Mouse (Mus musculus) kidney, adult 2 months (tissue): Measurements from ENCODE around the gene Tpp2. TPM values are rescaled to one million over a fixed set of nuclear protein-coding genes. Genes with fewer than 3 reads are reported as not detected.

Experiments
- DNase-seq: peaks from one replicate; pipeline ENCODE4 v3.0.0; 2021
- H3K27ac ChIP-seq: fragments of 200-500 bp; 2 replicates; pipeline ENCODE4 v1.5.1; 2012; ENCODE audit warnings: low read depth, low read length, control low read depth, inconsistent platforms; ENCODE audit not compliant: insufficient read depth
- H3K27me3 ChIP-seq: fragments of 200-500 bp; replicated peaks from 2 replicates; pipeline ENCODE4 v1.6.1; 2012; ENCODE audit warnings: mild to moderate bottlenecking, moderate library complexity, low read length, inconsistent platforms; ENCODE audit not compliant: control insufficient read depth, insufficient read depth
- H3K36me3 ChIP-seq: fragments of 200-500 bp; 2 replicates; pipeline ENCODE4 v1.6.1; 2012; ENCODE audit warnings: mild to moderate bottlenecking, moderate library complexity, low read length, inconsistent platforms; ENCODE audit not compliant: control insufficient read depth, insufficient read depth
- H3K4me1 ChIP-seq: fragments of 200-500 bp; 2 replicates; pipeline ENCODE4 v1.6.1; 2011; ENCODE audit warnings: low read length; ENCODE audit not compliant: control insufficient read depth, insufficient read depth
- H3K4me3 ChIP-seq: fragments of 200-500 bp; 2 replicates; pipeline ENCODE4 v1.5.1; 2011; ENCODE audit warnings: mild to moderate bottlenecking, low read depth, low read length, control low read depth; ENCODE audit not compliant: insufficient read depth
- CTCF ChIP-seq: fragments of 200-500 bp; conservative IDR thresholded peaks from 2 replicates; pipeline ENCODE4 v1.5.1; 2011; ENCODE audit warnings: low read depth, mild to moderate bottlenecking, control low read depth, low read length, moderate library complexity, mixed read lengths; ENCODE audit not compliant: insufficient read depth, insufficient read length
- POLR2A ChIP-seq: fragments of 200-500 bp; IDR thresholded peaks from one replicate; pipeline ENCODE4 v1.6.1; 2011; ENCODE audit warnings: low read depth, low read length, control low read depth
- whole genome bisulfite sequencing: fragments of 180-500 bp; shearing (Covaris S2); methylation state at CpG from one replicate; pipeline ENCODE4 v1.1.7; 2018; 5-methylcytosine and 5-hydroxymethylcytosine counted together
- polyA plus RNA-seq: library from polyadenylated mRNA; depleted of rRNA; stranded (reverse); fragments of >200 nt; gene quantifications from 2 replicates; pipeline ENCODE4 v1.2.3, GENCODE M21; 2012

Tpp2 gene
- polyA plus RNA-seq, 1 experiment: 6.5 TPM

DNA sequence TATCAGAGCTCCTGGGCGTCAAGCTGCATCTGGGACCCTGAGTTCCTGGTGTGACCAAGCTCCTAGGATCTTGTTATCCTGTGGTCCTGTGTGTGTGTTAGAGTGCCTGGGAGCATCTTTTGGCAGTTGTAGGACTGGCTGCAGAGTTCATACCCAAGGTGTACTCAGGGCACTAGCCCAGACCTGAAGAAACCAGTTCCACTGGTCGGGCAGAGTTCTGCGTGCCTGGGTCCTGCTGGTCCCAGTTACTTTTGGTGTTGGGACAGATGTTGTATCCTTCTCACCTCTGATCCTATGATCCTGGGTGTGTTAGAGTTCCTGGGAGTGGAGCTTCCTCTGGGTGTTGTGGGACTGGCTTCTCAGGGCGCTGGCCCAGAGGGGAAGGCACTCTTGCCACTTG is 30.9 kb downstream of the Tpp2 start:
- Histone ChIP-seq H3K4me1 (no peaks in the 10 kb centered on the region), H3K4me3 (no peak overlapping the region), H3K27ac (no peak overlapping the region), H3K27me3 (no peaks in the 10 kb centered on the region), H3K36me3 (peaks cover 6% of the 10 kb centered on the region)
- 80% methylated on average over 4 of the region's 4 CpGs for WGBS
- TF ChIP-seq POLR2A (no peak), CTCF (no peak)
- DNase-seq: no peak

DNA sequence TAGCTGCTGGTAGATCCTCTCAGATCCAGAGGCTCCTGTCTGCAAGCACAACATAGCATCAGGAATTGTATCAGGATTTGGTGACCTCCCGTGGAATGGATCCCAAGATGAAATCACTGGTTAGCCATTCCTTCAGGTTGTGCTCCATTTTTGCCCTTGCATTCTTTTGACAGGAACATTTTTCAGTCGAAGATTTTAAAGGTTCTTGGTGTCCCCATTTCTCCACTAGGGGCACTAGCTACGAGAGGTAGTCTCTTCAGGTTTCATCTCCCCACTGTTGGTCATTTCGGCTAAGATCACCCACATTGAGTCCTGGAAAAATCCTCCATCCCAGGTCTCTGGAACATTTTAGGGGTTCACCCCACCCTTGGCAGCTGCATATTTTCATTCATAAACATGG is 33.3 kb downstream of the Tpp2 start:
- H3K4me1 ChIP-seq: no peaks in the 10 kb centered on the region
- H3K27me3 ChIP-seq: no peaks in the 10 kb centered on the region
- 83% methylated on average over 4 of the region's 4 CpGs for WGBS
- peaks cover 6% of the 10 kb centered on the region for H3K36me3 ChIP-seq
- DNase-seq: peak; percentile 14
- TF ChIP-seq POLR2A: no peak
- TF ChIP-seq CTCF: 0 out of 2 replicates have a peak, but pooled peaks have one; percentile 10
- no peak overlapping the region for H3K4me3 ChIP-seq
- no peak overlapping the region for H3K27ac ChIP-seq

DNA sequence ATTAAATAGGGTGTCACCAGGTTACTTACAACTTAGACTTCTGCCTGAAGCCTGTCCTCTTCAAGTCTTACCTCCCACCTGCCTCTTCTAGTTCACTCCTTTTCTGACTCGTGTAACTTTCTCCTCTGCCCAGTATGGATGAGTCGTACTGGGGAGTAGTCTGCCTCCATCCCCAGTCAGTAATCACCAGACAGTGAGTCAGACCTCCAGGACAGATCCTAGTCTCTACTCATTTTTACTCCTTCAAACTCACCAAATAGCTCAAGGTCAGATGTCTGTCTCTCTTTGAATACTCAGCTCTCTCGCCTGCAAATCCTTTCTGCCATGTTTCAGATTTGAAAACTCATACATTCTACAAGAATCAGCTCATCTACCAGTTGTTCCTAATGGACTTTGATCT is 35.9 kb downstream of the Tpp2 start:
- TF ChIP-seq CTCF (no peak), POLR2A (no peak)

DNA sequence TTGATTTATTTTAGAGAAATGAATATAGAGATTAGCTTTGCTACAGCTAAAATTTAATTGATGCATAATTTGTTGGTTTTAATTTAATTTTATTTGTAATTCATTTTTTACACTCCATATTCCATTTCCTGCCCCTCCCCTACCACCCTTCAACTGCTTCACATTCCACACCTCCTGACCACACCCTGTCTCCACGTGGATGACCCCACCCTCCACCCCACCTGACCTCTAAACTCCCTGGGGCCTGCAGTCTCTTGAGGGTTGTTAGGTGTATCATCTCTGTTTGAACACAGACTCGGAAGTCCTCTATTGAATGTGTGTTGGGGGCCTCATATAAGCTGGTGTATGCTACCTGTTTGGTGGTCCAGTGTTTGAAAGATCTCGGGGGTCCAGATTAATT is 37.6 kb downstream of the Tpp2 start:
- TF ChIP-seq CTCF (no peak), POLR2A (no peak)

More for the DNA sequence above, 35.9 kb downstream of the Tpp2 start:
- no peak overlapping the region for H3K4me3 ChIP-seq
- no peak for DNase-seq
- H3K36me3 ChIP-seq: peaks cover 8% of the 10 kb centered on the region
- H3K4me1 ChIP-seq: no peaks in the 10 kb centered on the region
- H3K27ac ChIP-seq: no peak overlapping the region
- 87% methylated on average over 3 of the region's 3 CpGs for WGBS
- H3K27me3 ChIP-seq: no peaks in the 10 kb centered on the region

DNA sequence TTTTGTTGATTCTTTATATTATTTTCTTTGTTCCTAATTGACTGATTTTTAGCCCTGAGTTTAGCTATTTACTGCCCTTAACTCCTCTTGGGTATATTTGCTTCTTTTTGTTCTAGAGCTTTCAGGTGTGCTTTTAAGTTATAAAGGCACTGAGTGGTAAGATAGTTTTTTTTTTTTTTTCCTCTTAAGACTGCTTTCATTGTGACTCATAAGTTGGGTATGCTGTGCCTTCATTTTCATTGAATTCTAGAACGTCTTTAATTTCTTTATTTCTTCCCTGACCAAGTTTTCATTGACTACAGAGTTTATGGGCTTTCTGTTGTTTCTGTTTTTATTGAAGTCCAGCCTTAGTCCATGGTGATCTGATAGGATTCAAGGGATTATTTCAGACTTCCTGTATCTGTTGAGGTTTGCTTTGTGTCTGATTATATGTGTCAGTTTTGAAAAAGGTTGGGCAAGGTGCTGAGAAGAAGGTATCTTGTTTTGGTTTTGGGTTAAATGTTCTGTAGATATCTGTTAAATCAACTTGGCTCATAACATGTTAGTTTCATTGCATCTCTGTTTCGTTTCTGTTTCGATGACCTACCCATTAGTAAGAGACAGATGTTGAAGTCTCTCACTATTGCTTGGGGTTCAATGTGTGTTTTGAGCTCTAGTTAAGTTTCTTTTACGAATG is 63.6 kb downstream of the Tpp2 start:
- TF ChIP-seq CTCF (no peak), POLR2A (no peak)
- Histone ChIP-seq H3K27ac (no peak overlapping the region), H3K27me3 (no peaks in the 10 kb centered on the region), H3K4me3 (no peak overlapping the region), H3K36me3 (peaks cover 6% of the 10 kb centered on the region), H3K4me1 (no peaks in the 10 kb centered on the region)
- 96% methylated on average over 4 of the region's 4 CpGs for WGBS
- DNase-seq: no peak

More for the DNA sequence above, 37.6 kb downstream of the Tpp2 start:
- Histone ChIP-seq H3K4me3 (no peak overlapping the region), H3K36me3 (peaks cover 12% of the 10 kb centered on the region), H3K4me1 (no peaks in the 10 kb centered on the region), H3K27ac (no peak overlapping the region), H3K27me3 (no peaks in the 10 kb centered on the region)
- 58% methylated on average over 3 of the region's 3 CpGs for WGBS
- no peak for DNase-seq

DNA sequence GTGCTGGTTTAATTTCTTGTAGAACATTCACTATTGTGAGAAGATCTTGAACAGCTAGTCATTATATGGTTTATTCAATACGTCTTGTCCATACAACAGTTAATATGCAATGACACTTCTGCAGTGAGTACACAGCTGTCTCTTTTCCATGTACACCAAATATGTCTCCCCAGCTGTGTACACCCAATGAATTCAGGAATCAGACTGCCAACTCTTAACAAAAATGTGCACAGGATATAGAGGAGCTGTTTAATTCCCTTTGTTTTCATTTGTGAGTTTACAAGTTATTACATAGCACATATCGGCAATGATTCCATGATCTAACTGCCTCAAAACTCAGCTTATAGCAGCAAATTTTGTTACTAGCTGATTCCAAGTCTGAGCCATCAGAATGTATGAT is 71.1 kb downstream of the Tpp2 start:
- WGBS: over 99% methylated on average over 2 of the region's 2 CpGs
- H3K4me3 ChIP-seq: no peak overlapping the region
- no peak for DNase-seq
- no peak overlapping the region for H3K27ac ChIP-seq
- no peaks in the 10 kb centered on the region for H3K4me1 ChIP-seq
- no peak for TF ChIP-seq POLR2A
- no peak for TF ChIP-seq CTCF
- peaks cover 5% of the 10 kb centered on the region for H3K36me3 ChIP-seq
- no peaks in the 10 kb centered on the region for H3K27me3 ChIP-seq

DNA sequence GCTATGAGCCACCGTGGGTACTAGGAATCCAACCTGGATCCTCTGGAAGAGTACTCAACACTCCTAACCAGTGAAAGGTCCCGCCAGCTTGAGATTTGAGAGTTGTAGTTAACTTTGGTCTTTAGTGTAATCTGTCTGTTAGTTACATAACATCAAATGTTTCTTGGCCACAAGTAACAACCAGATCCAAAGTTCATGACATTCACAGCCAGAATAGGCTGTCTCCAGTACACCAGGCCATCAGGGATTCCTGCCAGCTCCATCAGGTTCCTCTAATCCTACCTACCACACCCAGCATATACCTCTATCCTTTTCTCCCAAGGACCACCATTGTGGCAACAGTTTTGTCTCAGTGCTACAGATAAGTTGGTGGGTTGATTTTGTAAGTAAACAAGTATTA is 82.1 kb downstream of the Tpp2 start:
- 58% methylated on average over 2 of the region's 2 CpGs for WGBS
- no peaks in the 10 kb centered on the region for H3K27me3 ChIP-seq
- peak; percentile 74 for DNase-seq
- TF ChIP-seq POLR2A: no peak
- H3K36me3 ChIP-seq: no peaks in the 10 kb centered on the region
- no peak overlapping the region for H3K4me3 ChIP-seq
- H3K27ac ChIP-seq: no peak overlapping the region
- H3K4me1 ChIP-seq: no peaks in the 10 kb centered on the region
